Mouse (Mus musculus) embryonic facial prominence, embryonic 12.5 days (tissue): ENCODE results near the gene Asphd2. TPM values are rescaled to one million over a fixed set of nuclear protein-coding genes. Genes with fewer than 3 reads are reported as not detected.

Source experiments
- ATAC-seq: fragments of 200-750 bp; cut with Nextera tagmentation; 2 replicates; pipeline ENCODE4 v1.8.0; 2017; ENCODE audit not compliant: insufficient number of reproducible peaks, insufficient read depth, low FRiP score, low TSS enrichment
- H3K27ac ChIP-seq: fragments of 300-500 bp; sonication (generic); 2 replicates; pipeline ENCODE4 v1.5.1; 2016; ENCODE audit warnings: mild to moderate bottlenecking
- H3K27me3 ChIP-seq: fragments of 300-500 bp; sonication (generic); 2 replicates; pipeline ENCODE4 v1.6.1; 2016; ENCODE audit warnings: mild to moderate bottlenecking, moderate library complexity
- H3K36me3 ChIP-seq: fragments of 300-500 bp; sonication (generic); 2 replicates; pipeline ENCODE4 v1.6.1; 2016; ENCODE audit warnings: mild to moderate bottlenecking
- H3K4me1 ChIP-seq: fragments of 300-500 bp; sonication (generic); 2 replicates; pipeline ENCODE4 v1.6.1; 2016
- H3K4me2 ChIP-seq: fragments of 300-500 bp; sonication (generic); replicated peaks from 2 replicates; pipeline ENCODE4 v1.6.1; 2016; ENCODE audit warnings: mild to moderate bottlenecking, moderate library complexity
- H3K4me3 ChIP-seq: fragments of 300-500 bp; sonication (generic); 2 replicates; pipeline ENCODE4 v1.5.1; 2016; ENCODE audit warnings: mild to moderate bottlenecking
- H3K9ac ChIP-seq: fragments of 300-500 bp; sonication (generic); 2 replicates; pipeline ENCODE4 v1.6.1; 2016; ENCODE audit warnings: mild to moderate bottlenecking, moderate library complexity
- H3K9me3 ChIP-seq: fragments of 300-500 bp; sonication (generic); 2 replicates; pipeline ENCODE4 v1.6.1; 2016; ENCODE audit warnings: mild to moderate bottlenecking, moderate library complexity
- WGBS: fragments of 180-500 bp; shearing (Covaris S2); methylation state at CpG from one replicate; pipeline ENCODE4 v1.1.7; 2016; 5-methylcytosine and 5-hydroxymethylcytosine counted together
- polyA plus RNA-seq: library from polyadenylated mRNA; unstranded; fragments of >200 nt; fragmentation: Nextera tagmentation; extraction: Ambion mirVana; gene quantifications from 2 replicates; pipeline ENCODE4 v1.2.1, GENCODE M21; 2016

Gene Asphd2
- polyA plus RNA-seq, 1 experiment from 2014 or later, result 32.7 TPM

DNA sequence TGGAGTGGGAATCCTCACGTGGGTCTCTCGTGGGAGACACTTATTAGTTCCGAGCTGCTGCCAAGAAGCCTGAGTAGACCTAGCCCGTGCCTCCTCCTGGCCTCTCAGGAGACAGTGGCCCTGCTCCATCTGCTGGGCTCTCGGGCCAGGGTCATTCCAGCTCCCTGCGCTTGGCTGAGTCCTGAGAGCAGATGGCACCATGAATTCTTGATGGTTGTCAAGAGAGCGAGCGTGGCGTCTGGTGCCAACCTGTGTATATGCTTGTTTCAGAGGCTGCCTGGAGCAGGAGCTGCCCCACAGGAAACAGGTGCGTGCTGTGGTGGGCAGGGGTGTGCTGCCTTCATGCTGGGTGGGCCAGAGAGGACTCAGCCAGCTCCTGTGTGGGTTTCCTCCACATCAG, 26.0 kb downstream of the Asphd2 start:
- H3K9me3 ChIP-seq, result no peaks in the 10 kb centered on the region
- WGBS, result 92% methylated on average over 10 of the region's 10 CpGs
- no peak for ATAC-seq
- H3K4me1 ChIP-seq, result no peaks in the 10 kb centered on the region
- H3K4me3 ChIP-seq, result no peak overlapping the region
- peaks cover 82% of the 10 kb centered on the region for H3K36me3 ChIP-seq
- H3K9ac ChIP-seq, result no peak overlapping the region
- H3K4me2 ChIP-seq, result no peak overlapping the region
- no peaks in the 10 kb centered on the region for H3K27me3 ChIP-seq
- no peak overlapping the region for H3K27ac ChIP-seq

DNA sequence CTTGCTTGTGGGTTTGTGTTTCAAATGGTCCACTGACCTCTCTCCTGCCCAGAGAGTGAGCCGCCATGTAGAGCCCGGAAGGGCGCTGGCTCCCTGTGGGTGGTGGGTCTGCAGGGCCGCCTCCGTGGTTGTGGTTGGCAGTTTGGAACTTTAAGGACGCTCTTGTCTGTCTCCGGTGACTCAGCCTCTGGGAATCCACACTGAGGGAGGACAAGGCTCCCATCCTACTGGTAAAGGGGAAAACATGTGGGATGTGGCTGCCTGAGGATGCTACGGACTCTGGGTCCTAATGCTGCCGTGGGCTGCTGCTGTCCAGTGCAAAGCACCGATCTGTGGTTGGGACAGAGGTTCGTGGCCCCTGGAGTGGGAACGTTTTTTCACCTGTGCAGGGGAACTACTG, 26.7 kb downstream of the Asphd2 start:
- Histone ChIP-seq H3K4me2 (no peak overlapping the region), H3K27ac (no peak overlapping the region), H3K27me3 (no peaks in the 10 kb centered on the region), H3K4me1 (no peaks in the 10 kb centered on the region), H3K4me3 (no peak overlapping the region), H3K9me3 (no peaks in the 10 kb centered on the region), H3K36me3 (peaks cover 82% of the 10 kb centered on the region), H3K9ac (no peak overlapping the region)
- ATAC-seq, result no peak
- WGBS, result 85% methylated on average over 12 of the region's 12 CpGs

DNA sequence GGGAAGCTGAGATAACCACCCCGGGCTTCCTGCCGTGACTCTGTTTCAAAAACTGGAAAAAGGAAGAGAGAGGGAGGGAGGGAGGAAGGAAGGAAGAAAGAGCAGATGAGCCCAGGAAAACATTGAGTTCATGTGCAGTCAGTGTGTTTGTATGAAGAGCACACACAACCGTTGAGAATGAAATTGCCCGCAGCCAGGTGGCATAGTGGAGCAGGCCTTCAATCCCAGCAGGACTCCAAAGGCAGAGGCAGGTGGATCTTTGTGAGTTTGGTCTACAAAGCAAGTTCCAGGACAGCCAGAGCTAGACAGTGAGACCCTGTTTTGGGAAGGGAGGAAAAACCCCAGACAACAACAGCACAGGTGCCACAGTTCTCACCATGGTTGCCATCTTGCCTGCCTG, 27.3 kb downstream of the Asphd2 start:
- H3K4me2 ChIP-seq, result no peak overlapping the region
- H3K4me1 ChIP-seq, result no peaks in the 10 kb centered on the region
- no peaks in the 10 kb centered on the region for H3K27me3 ChIP-seq
- no peak for ATAC-seq
- H3K36me3 ChIP-seq, result peaks cover 78% of the 10 kb centered on the region
- H3K9ac ChIP-seq, result no peak overlapping the region
- H3K4me3 ChIP-seq, result no peak overlapping the region
- H3K9me3 ChIP-seq, result no peaks in the 10 kb centered on the region
- H3K27ac ChIP-seq, result no peak overlapping the region
- WGBS, result 92% methylated on average over 4 of the region's 4 CpGs

DNA sequence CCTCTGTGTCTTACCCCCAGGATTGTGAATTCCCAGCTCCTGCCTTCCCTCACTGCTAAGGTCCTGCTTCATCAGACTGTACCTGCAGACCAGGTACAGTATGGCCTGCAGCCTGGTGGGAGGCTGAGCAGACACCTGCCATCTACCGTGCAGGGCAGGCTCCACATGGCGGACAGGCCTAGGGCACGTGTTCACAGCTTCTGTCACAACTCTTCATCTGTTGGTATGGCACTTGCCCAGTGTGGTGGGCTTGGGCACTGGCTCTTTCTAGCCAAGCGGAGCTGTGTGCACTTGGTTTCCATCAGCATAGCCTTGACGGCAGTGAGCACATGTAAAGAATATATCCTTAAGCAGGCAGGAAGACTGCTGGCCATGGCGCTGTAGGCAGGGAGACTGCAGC, 27.8 kb downstream of the Asphd2 start:
- no peak overlapping the region for H3K9ac ChIP-seq
- 94% methylated on average over 6 of the region's 6 CpGs for WGBS
- no peaks in the 10 kb centered on the region for H3K4me1 ChIP-seq
- H3K4me2 ChIP-seq, result no peak overlapping the region
- H3K36me3 ChIP-seq, result peaks cover 78% of the 10 kb centered on the region
- H3K4me3 ChIP-seq, result no peak overlapping the region
- no peak overlapping the region for H3K27ac ChIP-seq
- H3K9me3 ChIP-seq, result no peaks in the 10 kb centered on the region
- H3K27me3 ChIP-seq, result no peaks in the 10 kb centered on the region
- no peak for ATAC-seq

DNA sequence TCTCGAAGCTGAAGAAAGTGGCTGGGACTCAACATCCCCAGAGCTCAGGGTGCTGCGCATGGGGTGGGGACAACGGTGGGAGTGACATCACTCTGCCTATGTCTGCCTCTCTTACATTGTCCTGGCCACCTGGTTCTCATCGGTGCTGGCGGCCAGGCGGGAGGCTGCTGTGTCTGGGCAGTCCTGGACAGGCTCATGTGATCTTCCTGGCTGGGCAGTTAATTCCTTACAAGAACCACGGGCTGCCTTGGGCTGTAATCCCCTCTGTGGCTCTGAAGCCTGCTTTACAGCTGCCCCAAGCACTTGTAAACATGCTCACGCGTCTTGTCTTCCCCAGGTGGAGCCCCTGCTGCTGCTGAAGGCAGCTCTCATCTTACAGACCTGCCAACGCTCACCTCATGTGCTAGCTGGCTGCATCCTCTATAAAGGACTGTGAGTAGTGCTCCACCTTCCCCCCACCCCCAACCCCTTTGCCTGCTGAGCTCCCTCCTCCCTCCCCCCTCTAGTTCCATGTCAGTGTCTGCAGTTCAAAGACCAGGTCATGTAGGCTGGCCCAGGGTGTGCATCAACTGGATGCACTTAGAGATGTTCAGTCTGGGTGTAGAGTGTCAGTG, 30.4 kb downstream of the Asphd2 start:
- H3K9ac ChIP-seq, result no peak overlapping the region
- H3K36me3 ChIP-seq, result peaks cover 61% of the 10 kb centered on the region
- WGBS, result 57% methylated on average over 10 of the region's 10 CpGs
- H3K4me2 ChIP-seq, result no peak overlapping the region
- no peak for ATAC-seq
- H3K27ac ChIP-seq, result no peak overlapping the region
- H3K4me3 ChIP-seq, result no peak overlapping the region
- H3K9me3 ChIP-seq, result no peaks in the 10 kb centered on the region
- H3K27me3 ChIP-seq, result no peaks in the 10 kb centered on the region
- H3K4me1 ChIP-seq, result no peaks in the 10 kb centered on the region

DNA sequence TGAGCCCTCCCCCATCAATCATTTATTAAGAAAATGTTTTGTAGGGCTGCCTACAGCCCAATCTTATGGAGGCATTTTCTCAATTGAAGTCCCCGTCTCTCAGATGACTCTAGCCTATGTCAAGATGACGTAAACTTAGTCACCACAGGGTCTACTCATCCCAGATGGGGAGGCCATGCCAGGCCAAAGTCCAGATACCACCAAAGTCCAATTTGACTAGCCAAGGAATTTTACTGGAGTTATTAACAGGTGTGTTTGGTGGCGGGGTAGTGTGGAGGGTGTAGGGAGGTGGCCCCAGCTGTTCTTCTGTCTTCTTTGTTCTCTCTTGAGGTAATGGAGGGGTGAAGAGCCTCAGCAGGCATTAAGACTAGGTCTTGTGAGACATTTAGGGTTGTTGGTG, 34.6 kb downstream of the Asphd2 start:
- H3K9me3 ChIP-seq, result no peaks in the 10 kb centered on the region
- H3K27ac ChIP-seq, result no peak overlapping the region
- H3K36me3 ChIP-seq, result peaks cover 61% of the 10 kb centered on the region
- H3K4me2 ChIP-seq, result no peak overlapping the region
- no peak overlapping the region for H3K4me3 ChIP-seq
- no peaks in the 10 kb centered on the region for H3K4me1 ChIP-seq
- no peak overlapping the region for H3K9ac ChIP-seq
- no peaks in the 10 kb centered on the region for H3K27me3 ChIP-seq
- WGBS, result 94% methylated on average over 3 of the region's 3 CpGs
- no peak for ATAC-seq

DNA sequence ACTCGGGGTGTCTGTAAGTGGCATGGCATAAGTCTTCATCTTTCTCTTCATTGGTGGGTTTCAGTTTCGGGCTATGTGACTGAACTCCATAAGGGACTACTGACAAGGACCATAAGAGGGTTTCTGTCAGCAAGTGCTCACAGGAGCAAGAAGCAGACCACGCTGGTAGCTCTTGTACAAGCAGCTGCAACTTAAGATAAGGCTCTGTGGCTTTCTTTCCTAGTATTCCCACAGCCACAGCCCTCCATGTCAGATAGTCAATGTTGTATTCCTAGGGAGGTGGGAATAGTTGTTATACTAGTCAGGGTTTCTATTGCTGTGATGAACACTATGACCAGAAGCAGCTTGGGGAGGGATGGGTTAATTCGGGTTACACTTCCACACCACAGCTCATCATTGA, 35.1 kb downstream of the Asphd2 start:
- 90% methylated on average over 4 of the region's 4 CpGs for WGBS
- Histone ChIP-seq H3K4me1 (no peaks in the 10 kb centered on the region), H3K9ac (no peak overlapping the region), H3K27ac (no peak overlapping the region), H3K9me3 (no peaks in the 10 kb centered on the region), H3K27me3 (no peaks in the 10 kb centered on the region), H3K4me2 (no peak overlapping the region), H3K36me3 (peaks cover 61% of the 10 kb centered on the region), H3K4me3 (no peak overlapping the region)
- no peak for ATAC-seq

DNA sequence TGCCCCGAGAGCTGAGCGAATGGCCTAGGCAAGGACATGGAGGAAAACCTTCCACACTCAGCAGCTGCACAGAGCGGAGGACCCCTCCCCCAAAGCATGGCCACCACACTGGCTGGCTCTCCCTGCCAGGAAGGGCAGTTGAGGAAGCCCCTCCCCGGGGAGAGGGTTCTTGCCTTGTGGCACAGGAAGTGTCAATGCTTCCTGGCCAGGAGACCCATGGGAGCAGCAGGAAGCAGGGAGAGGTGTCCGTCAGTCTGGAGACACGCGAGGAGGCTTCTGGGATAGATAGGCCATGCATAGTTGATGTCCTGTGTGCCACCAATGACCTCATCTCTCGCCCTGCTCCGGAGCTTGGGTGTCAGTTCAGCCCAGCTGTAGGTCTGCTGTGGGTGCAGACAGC, 38.3 kb downstream of the Asphd2 start:
- Histone ChIP-seq H3K27me3 (no peaks in the 10 kb centered on the region), H3K4me2 (no peak overlapping the region), H3K4me3 (no peak overlapping the region), H3K36me3 (peaks cover 65% of the 10 kb centered on the region), H3K4me1 (no peaks in the 10 kb centered on the region), H3K9ac (no peak overlapping the region), H3K9me3 (no peaks in the 10 kb centered on the region), H3K27ac (no peak overlapping the region)
- 90% methylated on average over 9 of the region's 9 CpGs for WGBS
- ATAC-seq, result no peak

DNA sequence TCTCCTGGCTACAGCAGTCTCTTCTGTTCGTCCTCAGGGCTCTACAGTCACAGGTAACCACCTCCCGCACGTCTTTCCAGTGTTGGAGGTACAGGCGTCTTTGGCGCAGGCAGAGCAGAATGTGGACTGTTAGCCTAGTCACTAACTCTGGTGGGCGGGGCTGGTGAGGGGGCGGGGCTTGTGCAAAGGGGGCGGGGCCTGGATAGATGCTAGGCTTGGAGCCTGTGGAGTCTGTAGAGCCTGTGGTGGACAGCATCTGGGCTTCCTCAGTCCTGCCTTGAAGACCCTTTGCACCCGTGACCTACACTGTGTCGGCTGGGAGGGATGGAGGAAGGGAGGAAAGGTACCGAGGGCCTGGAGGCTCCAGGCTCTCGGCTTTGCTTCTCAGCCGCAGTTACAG, 38.8 kb downstream of the Asphd2 start, which contains the start of gene Gm6583:
Gene Gm6583, minus strand, starts transcription at position 124 of the 400 bp plus-strand sequence.
- no peaks in the 10 kb centered on the region for H3K9me3 ChIP-seq
- H3K4me2 ChIP-seq, result no peak within 1 kb of the TSS
- no peak within 1 kb of the TSS for H3K27ac ChIP-seq
- H3K4me3 ChIP-seq, result no peak within 1 kb of the TSS
- H3K9ac ChIP-seq, result no peak within 1 kb of the TSS
- no peaks in the 10 kb centered on the region for H3K4me1 ChIP-seq
- no peaks in the 10 kb centered on the region for H3K27me3 ChIP-seq
- ATAC-seq, result no peak
- 62% methylated on average over 13 of the region's 13 CpGs for WGBS
- H3K36me3 ChIP-seq, result peaks cover 69% of the 10 kb centered on the region

DNA sequence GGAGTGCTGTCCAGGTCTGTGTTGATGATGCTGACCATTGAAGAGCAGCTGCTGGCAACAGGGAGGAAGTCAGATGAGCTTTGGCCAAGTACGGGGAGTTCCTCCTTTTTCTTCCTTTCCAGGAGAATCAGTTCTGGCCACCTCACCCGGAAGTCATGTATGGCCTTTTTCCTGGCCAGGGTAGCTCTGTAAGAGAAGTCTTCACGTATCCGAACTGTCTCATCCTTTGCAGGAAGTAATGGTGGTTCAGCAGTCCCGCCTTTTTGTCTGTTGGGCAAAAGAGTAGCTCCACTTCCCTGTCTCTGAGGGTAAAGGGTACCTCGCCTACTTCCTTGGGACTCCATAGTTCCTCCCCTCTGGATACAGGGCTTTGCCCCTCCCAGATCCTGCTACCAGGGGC, 39.2 kb downstream of the Asphd2 start:
- H3K36me3 ChIP-seq, result peaks cover 73% of the 10 kb centered on the region
- WGBS, result 85% methylated on average over 6 of the region's 6 CpGs
- no peak overlapping the region for H3K4me3 ChIP-seq
- no peak overlapping the region for H3K27ac ChIP-seq
- no peaks in the 10 kb centered on the region for H3K27me3 ChIP-seq
- no peak overlapping the region for H3K4me2 ChIP-seq
- no peak overlapping the region for H3K9ac ChIP-seq
- no peaks in the 10 kb centered on the region for H3K9me3 ChIP-seq
- no peak for ATAC-seq
- H3K4me1 ChIP-seq, result no peaks in the 10 kb centered on the region

DNA sequence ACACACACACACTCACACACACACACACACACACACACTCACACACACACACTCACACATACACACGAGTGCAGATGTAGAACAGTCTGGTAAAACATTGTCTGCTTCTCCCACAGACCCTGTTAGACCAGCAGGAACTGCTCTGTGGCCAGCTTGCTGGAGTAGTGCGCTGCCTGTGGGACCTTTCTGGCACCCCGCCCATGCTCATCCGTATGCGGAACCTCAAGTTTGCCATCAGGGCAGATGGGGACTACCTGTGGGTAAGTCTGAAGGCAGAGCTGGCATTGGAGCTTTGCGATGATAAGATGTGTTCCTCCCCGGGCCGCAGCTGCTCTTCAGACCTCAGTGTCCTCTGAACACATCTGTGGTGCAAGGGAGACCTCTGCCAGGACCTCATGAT, 45.5 kb downstream of the Asphd2 start:
- peaks cover 69% of the 10 kb centered on the region for H3K36me3 ChIP-seq
- no peaks in the 10 kb centered on the region for H3K9me3 ChIP-seq
- 96% methylated on average over 8 of the region's 8 CpGs for WGBS

DNA sequence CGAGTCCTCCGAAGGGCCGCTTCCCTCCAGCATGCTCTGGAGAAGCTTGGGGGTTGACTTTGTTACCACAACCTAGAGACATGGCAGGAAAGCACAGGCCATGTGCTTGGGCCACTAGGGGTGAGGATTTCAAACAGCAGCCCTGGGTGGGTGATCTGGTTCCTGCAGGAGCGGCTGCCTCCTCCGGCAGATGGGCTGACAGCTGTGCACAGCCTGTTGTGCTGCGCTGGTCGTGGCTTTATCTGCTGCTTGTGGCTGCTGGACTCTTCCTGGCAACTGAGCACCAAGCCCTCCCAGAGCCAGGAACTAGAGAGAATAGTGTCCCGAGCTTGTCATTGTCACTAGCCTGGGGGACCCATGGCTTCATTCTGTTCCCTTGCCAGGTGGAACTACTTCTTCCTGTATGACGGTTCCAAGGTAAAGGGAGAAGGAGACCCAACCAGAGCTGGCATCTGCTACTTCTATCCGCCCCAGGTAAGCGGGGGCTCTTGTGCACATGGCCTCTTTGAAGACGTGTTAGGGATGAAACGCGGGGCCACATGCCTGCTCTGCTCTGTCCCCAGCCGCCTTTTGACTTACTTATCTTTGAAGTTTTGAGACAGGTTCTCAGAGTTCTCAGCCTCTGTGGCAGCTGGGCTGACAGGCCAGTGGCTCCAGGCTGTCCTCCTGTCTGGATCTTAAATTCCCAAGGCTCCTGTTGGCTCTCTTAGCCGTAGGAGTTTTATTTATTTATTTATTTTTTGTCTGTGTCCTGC, 48.3 kb downstream of the Asphd2 start:
- ATAC-seq, result no peak
- no peak overlapping the region for H3K4me2 ChIP-seq

More for the DNA sequence above, 45.5 kb downstream of the Asphd2 start:
- no peaks in the 10 kb centered on the region for H3K27me3 ChIP-seq
- H3K27ac ChIP-seq, result no peak overlapping the region
- no peak overlapping the region for H3K9ac ChIP-seq
- 0 out of 2 replicates have a peak, but pooled peaks cover 5% of the 10 kb centered on the region for H3K4me1 ChIP-seq
- no peak overlapping the region for H3K4me3 ChIP-seq
- H3K4me2 ChIP-seq, result no peak overlapping the region
- no peak for ATAC-seq

More for the DNA sequence above, 48.3 kb downstream of the Asphd2 start:
- Histone ChIP-seq H3K27ac (no peak overlapping the region), H3K4me1 (peaks cover 22% of the 10 kb centered on the region), H3K9me3 (no peaks in the 10 kb centered on the region), H3K36me3 (peaks cover 47% of the 10 kb centered on the region), H3K9ac (no peak overlapping the region), H3K27me3 (no peaks in the 10 kb centered on the region), H3K4me3 (no peak overlapping the region)
- WGBS, result 90% methylated on average over 16 of the region's 16 CpGs
